Mouse (Mus musculus): Measurements from ENCODE around the gene Ppil3. TPM values are rescaled to one million over a fixed set of nuclear protein-coding genes. Genes with fewer than 3 reads are reported as not detected.

The Ppil3 gene
- polyA plus RNA-seq, 1 experiment from 2014 or later = 60.3 TPM

DNA sequence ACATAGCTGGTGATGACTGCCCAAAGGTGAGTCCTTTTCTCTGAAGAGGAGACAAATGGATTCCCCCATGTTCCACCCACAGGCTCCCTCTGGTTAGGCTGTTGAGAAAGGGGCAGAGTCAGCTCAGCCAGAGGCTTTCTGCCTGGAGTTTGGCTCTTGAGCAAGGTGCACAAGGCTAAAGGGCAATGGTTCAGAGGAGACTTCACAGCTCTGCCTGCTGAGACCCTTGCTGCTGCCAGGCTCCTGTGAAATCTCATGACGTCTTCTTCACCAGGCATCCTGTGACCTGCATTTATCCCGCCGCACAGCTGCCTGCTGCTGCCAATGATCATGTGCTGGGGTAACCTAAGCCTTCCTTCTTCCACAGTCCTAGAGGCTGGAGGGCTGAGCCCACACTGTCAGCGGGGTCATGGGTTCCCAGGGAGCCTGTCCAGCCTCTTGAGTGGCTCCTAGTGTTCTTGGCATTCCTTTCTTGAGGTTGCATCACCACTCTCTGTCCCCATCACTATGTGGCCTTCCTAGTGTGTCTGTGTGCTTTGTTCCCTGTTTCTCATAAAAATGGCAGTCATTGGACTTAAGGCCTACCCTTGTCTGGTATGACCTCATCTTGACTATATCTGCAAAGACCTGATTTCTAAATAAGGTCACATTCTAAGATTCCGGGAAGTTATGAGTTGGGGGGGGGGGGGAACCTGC is 62.6 kb downstream of the Ppil3 start:
- H3K9ac ChIP-seq (replicated peaks; ENCODE audit: low read depth, low read length) = no peak overlapping the region
- H3K9me3 ChIP-seq (ENCODE audit: control insufficient read depth, low read length) = no peaks in the 10 kb centered on the region
- no peak overlapping the region for H3K4me3 ChIP-seq (ENCODE audit: low read depth, low read length)
- H3K27ac ChIP-seq (ENCODE audit: low read depth, low read length) = no peak overlapping the region
- no peaks in the 10 kb centered on the region for H3K36me3 ChIP-seq (ENCODE audit: control insufficient read depth, insufficient read depth, low read length)
- no peaks in the 10 kb centered on the region for H3K4me1 ChIP-seq (ENCODE audit: control insufficient read depth, insufficient read depth, low read length)
- no peak for ATAC-seq (ENCODE audit: low read depth)
- H3K4me2 ChIP-seq (ENCODE audit: low read depth, low read length) = no peak overlapping the region
- 84% methylated on average over 5 of the region's 5 CpGs for WGBS
- H3K27me3 ChIP-seq (ENCODE audit: control insufficient read depth, insufficient read depth, low read length) = no peaks in the 10 kb centered on the region

Other genes starting within 250 kb of the Ppil3 start
- gene Aox4, start 235.1 kb downstream of the Ppil3 start, polyA plus RNA-seq (2014; fragmentation: Nextera tagmentation; extraction: Ambion mirVana) = 0.51 and 1.1 TPM in 2 replicates
- not detected in 2 replicates for gene Aox2, start 167.2 kb downstream of the Ppil3 start, polyA plus RNA-seq (2014; fragmentation: Nextera tagmentation; extraction: Ambion mirVana)
- 371 and 387 TPM in 2 replicates for gene Bzw1, start 52.6 kb downstream of the Ppil3 start, polyA plus RNA-seq (2014; fragmentation: Nextera tagmentation; extraction: Ambion mirVana)
- gene Clk1, start 21.4 kb downstream of the Ppil3 start, polyA plus RNA-seq (2014; fragmentation: Nextera tagmentation; extraction: Ambion mirVana) = 176 and 180 TPM in 2 replicates
- 52.4 and 52.9 TPM in 2 replicates for gene Nif3l1, start 335 bp downstream of the Ppil3 start, polyA plus RNA-seq (2014; fragmentation: Nextera tagmentation; extraction: Ambion mirVana)
- 21.6 and 25.9 TPM in 2 replicates for gene Orc2, start 59.6 kb upstream of the Ppil3 start, polyA plus RNA-seq (2014; fragmentation: Nextera tagmentation; extraction: Ambion mirVana)
- 16.2 and 18.6 TPM in 2 replicates for gene Fam126b, start 140.8 kb upstream of the Ppil3 start, polyA plus RNA-seq (2014; fragmentation: Nextera tagmentation; extraction: Ambion mirVana)
- 190 and 213 TPM in 2 replicates for gene Ndufb3, start 140.9 kb upstream of the Ppil3 start, polyA plus RNA-seq (2014; fragmentation: Nextera tagmentation; extraction: Ambion mirVana)

All from neural tube, embryonic 14.5 days (tissue).